Mouse (Mus musculus): ENCODE measurements around the gene Serinc4. TPM values are rescaled to one million over a fixed set of nuclear protein-coding genes. Genes with fewer than 3 reads are reported as not detected.

Serinc4 gene
- polyA plus RNA-seq, 1 experiment from 2014 or later = 0.35 TPM

- Histone ChIP-seq H3K27me3 (replicated peaks; ENCODE audit: insufficient read depth, low read length) (no peaks in the 10 kb centered on the region), H3K4me1 (ENCODE audit: insufficient read depth, low read depth, low read length) (peaks cover 12% of the 10 kb centered on the region; the same call in 1 of the 2 replicates), H3K9ac (replicated peaks; ENCODE audit: low read depth) (peak overlapping the region; percentile 99), H3K4me3 (ENCODE audit: low read depth, low read length) (peak overlapping the region; percentile 93), H3K4me2 (replicated peaks; ENCODE audit: low read depth, low read length) (peak overlapping the region; percentile 71), H3K36me3 (ENCODE audit: insufficient read depth, low read length) (no peaks in the 10 kb centered on the region), H3K9me3 (ENCODE audit: low read length) (no peaks in the 10 kb centered on the region), H3K27ac (ENCODE audit: low read length) (peak overlapping the region; percentile 97)
- DNase-seq (ENCODE audit: low spot score) (peak; percentile 66), ATAC-seq (peak; percentile 32)
- TF ChIP-seq EP300 (IDR thresholded peaks at IDR 0.05) (no peak), CTCF (IDR thresholded peaks at IDR 0.05) (no peak)
- 2% methylated on average over 31 of the region's 32 CpGs for WGBS
These were observed 42.4 kb downstream of the Serinc4 start for GRCm38 (mm10) chr2:121414139-121414685.

GRCm38 (mm10) chr2:121413387-121414042, 43.1 kb downstream of the Serinc4 start, which contains the start of the genes Pdia3 and Catsper2:
Gene Pdia3, plus strand, starts transcription at chr2:121413775.
Gene Catsper2, minus strand, starts transcription at chr2:121413792.
- Histone ChIP-seq H3K9ac (replicated peaks; ENCODE audit: low read depth) (peak within 1 kb of the TSS; percentile 99), H3K9me3 (ENCODE audit: low read length) (no peaks in the 10 kb centered on the region), H3K4me1 (ENCODE audit: insufficient read depth, low read depth, low read length) (peaks cover 12% of the 10 kb centered on the region; the same call in 1 of the 2 replicates), H3K27ac (ENCODE audit: low read length) (peak within 1 kb of the TSS; percentile 97), H3K27me3 (replicated peaks; ENCODE audit: insufficient read depth, low read length) (no peaks in the 10 kb centered on the region), H3K4me2 (replicated peaks; ENCODE audit: low read depth, low read length) (peak within 1 kb of the TSS; percentile 71), H3K4me3 (ENCODE audit: low read depth, low read length) (peak within 1 kb of the TSS; percentile 93), H3K36me3 (ENCODE audit: insufficient read depth, low read length) (no peaks in the 10 kb centered on the region)
- TF ChIP-seq CTCF (IDR thresholded peaks at IDR 0.05) = peak; percentile 60
- TF ChIP-seq EP300 (IDR thresholded peaks at IDR 0.05) = no peak
- ATAC-seq (peak; percentile 99), DNase-seq (ENCODE audit: low spot score) (peak; percentile 99)
- 2% methylated on average over 64 of the region's 68 CpGs for WGBS

- H3K36me3 ChIP-seq (ENCODE audit: insufficient read depth, low read length) = no peaks in the 10 kb centered on the region
- peak overlapping the region; percentile 97 for H3K27ac ChIP-seq (ENCODE audit: low read length)
- H3K9me3 ChIP-seq (ENCODE audit: low read length) = no peaks in the 10 kb centered on the region
- ATAC-seq = 0 out of 2 replicates have a peak, but pooled peaks have one; percentile 1
- peak overlapping the region; percentile 71 for H3K4me2 ChIP-seq (replicated peaks; ENCODE audit: low read depth, low read length)
- no peaks in the 10 kb centered on the region for H3K27me3 ChIP-seq (replicated peaks; ENCODE audit: insufficient read depth, low read length)
- DNase-seq (ENCODE audit: low spot score) = no peak
- H3K4me1 ChIP-seq (ENCODE audit: insufficient read depth, low read depth, low read length) = peaks cover 12% of the 10 kb centered on the region; the same call in 1 of the 2 replicates
- 4% methylated on average over 4 of the region's 4 CpGs for WGBS
- TF ChIP-seq EP300 (IDR thresholded peaks at IDR 0.05) (no peak), CTCF (IDR thresholded peaks at IDR 0.05) (no peak)
- peak overlapping the region; percentile 93 for H3K4me3 ChIP-seq (ENCODE audit: low read depth, low read length)
- peak overlapping the region; percentile 99 for H3K9ac ChIP-seq (replicated peaks; ENCODE audit: low read depth)
These were observed 43.7 kb downstream of the Serinc4 start for GRCm38 (mm10) chr2:121412843-121413386.

- no peak overlapping the region for H3K27ac ChIP-seq (ENCODE audit: low read length)
- H3K36me3 ChIP-seq (ENCODE audit: insufficient read depth, low read length) = no peaks in the 10 kb centered on the region
- no peak overlapping the region for H3K9ac ChIP-seq (replicated peaks; ENCODE audit: low read depth)
- peak; percentile 43 for DNase-seq (ENCODE audit: low spot score)
- no peaks in the 10 kb centered on the region for H3K27me3 ChIP-seq (replicated peaks; ENCODE audit: insufficient read depth, low read length)
- H3K4me1 ChIP-seq (ENCODE audit: insufficient read depth, low read depth, low read length) = no peaks in the 10 kb centered on the region
- no peaks in the 10 kb centered on the region for H3K9me3 ChIP-seq (ENCODE audit: low read length)
- TF ChIP-seq EP300 (IDR thresholded peaks at IDR 0.05) (no peak), CTCF (IDR thresholded peaks at IDR 0.05) (peak; percentile 62)
- no peak overlapping the region for H3K4me3 ChIP-seq (ENCODE audit: low read depth, low read length)
- no peak overlapping the region for H3K4me2 ChIP-seq (replicated peaks; ENCODE audit: low read depth, low read length)
- WGBS = 26% methylated on average over 4 of the region's 4 CpGs
- ATAC-seq = peak; percentile 28; the same call in 1 of the 2 replicates
These were observed 48.4 kb downstream of the Serinc4 start for GRCm38 (mm10) chr2:121408160-121408559.

- Histone ChIP-seq H3K9ac (replicated peaks; ENCODE audit: low read depth) (no peak overlapping the region), H3K36me3 (ENCODE audit: insufficient read depth, low read length) (no peaks in the 10 kb centered on the region), H3K27me3 (replicated peaks; ENCODE audit: insufficient read depth, low read length) (no peaks in the 10 kb centered on the region), H3K4me2 (replicated peaks; ENCODE audit: low read depth, low read length) (no peak overlapping the region), H3K4me1 (ENCODE audit: insufficient read depth, low read depth, low read length) (no peaks in the 10 kb centered on the region), H3K9me3 (ENCODE audit: low read length) (no peaks in the 10 kb centered on the region), H3K27ac (ENCODE audit: low read length) (no peak overlapping the region), H3K4me3 (ENCODE audit: low read depth, low read length) (no peak overlapping the region)
- TF ChIP-seq EP300 (IDR thresholded peaks at IDR 0.05) (no peak), CTCF (IDR thresholded peaks at IDR 0.05) (no peak)
- ATAC-seq (no peak; the same call in 1 of the 2 replicates), DNase-seq (ENCODE audit: low spot score) (peak; percentile 16)
These were observed 53.3 kb downstream of the Serinc4 start for GRCm38 (mm10) chr2:121403296-121403695.

GRCm38 (mm10) chr2:121396624-121397023, 60.0 kb downstream of the Serinc4 start:
- peak; percentile 86 for TF ChIP-seq CTCF (IDR thresholded peaks at IDR 0.05)
- no peak for TF ChIP-seq EP300 (IDR thresholded peaks at IDR 0.05)
- WGBS = 13% methylated on average over 8 of the region's 8 CpGs
- H3K27ac ChIP-seq (ENCODE audit: low read length) = no peak overlapping the region
- H3K9ac ChIP-seq (replicated peaks; ENCODE audit: low read depth) = no peak overlapping the region
- H3K27me3 ChIP-seq (replicated peaks; ENCODE audit: insufficient read depth, low read length) = no peaks in the 10 kb centered on the region
- no peaks in the 10 kb centered on the region for H3K4me1 ChIP-seq (ENCODE audit: insufficient read depth, low read depth, low read length)
- no peak overlapping the region for H3K4me2 ChIP-seq (replicated peaks; ENCODE audit: low read depth, low read length)
- no peaks in the 10 kb centered on the region for H3K36me3 ChIP-seq (ENCODE audit: insufficient read depth, low read length)
- no peak for ATAC-seq
- H3K9me3 ChIP-seq (ENCODE audit: low read length) = no peaks in the 10 kb centered on the region
- no peak overlapping the region for H3K4me3 ChIP-seq (ENCODE audit: low read depth, low read length)
- peak; percentile 86 for DNase-seq (ENCODE audit: low spot score)

Small RNAs within 50 kb of the gene (microRNA-seq; reads per million reads assigned to microRNA genes)
- not detected for gene Gm22953

Other genes starting within 250 kb of the Serinc4 start
- gene Trp53bp1, start 185.4 kb downstream of the Serinc4 start, polyA plus RNA-seq (2015; fragmentation: Nextera tagmentation; extraction: Ambion mirVana) = 9.8 and 16.6 TPM in 2 replicates
- 1.3 and 1.9 TPM in 2 replicates for gene Map1a, start 167.2 kb downstream of the Serinc4 start, polyA plus RNA-seq (2015; fragmentation: Nextera tagmentation; extraction: Ambion mirVana)
- 9.7 and 11.1 TPM in 2 replicates for gene Ppip5k1, start 101.4 kb downstream of the Serinc4 start, polyA plus RNA-seq (2015; fragmentation: Nextera tagmentation; extraction: Ambion mirVana)
- gene Ckmt1, start 99.1 kb downstream of the Serinc4 start, polyA plus RNA-seq (2015; fragmentation: Nextera tagmentation; extraction: Ambion mirVana) = 35.1 and 37.3 TPM in 2 replicates
- not detected in 2 replicates for gene Strc, start 69.6 kb downstream of the Serinc4 start, polyA plus RNA-seq (2015; fragmentation: Nextera tagmentation; extraction: Ambion mirVana)
- gene Pdia3, start 43.0 kb downstream of the Serinc4 start, polyA plus RNA-seq (2015; fragmentation: Nextera tagmentation; extraction: Ambion mirVana) = 371 and 415 TPM in 2 replicates
- 1.7 and 1.8 TPM in 2 replicates for gene Catsper2, start 43.0 kb downstream of the Serinc4 start, polyA plus RNA-seq (2015; fragmentation: Nextera tagmentation; extraction: Ambion mirVana)
- 2.1 and 2.9 TPM in 2 replicates for gene Ell3, start 12.5 kb downstream of the Serinc4 start, polyA plus RNA-seq (2015; fragmentation: Nextera tagmentation; extraction: Ambion mirVana)
- 456 and 470 TPM in 2 replicates for gene Serf2, start 7.6 kb downstream of the Serinc4 start, polyA plus RNA-seq (2015; fragmentation: Nextera tagmentation; extraction: Ambion mirVana)
- 61.7 and 70.9 TPM in 2 replicates for gene Hypk, start 3.5 kb downstream of the Serinc4 start, polyA plus RNA-seq (2015; fragmentation: Nextera tagmentation; extraction: Ambion mirVana)
- 37.7 and 37.8 TPM in 2 replicates for gene Mfap1b, start 17.3 kb upstream of the Serinc4 start, polyA plus RNA-seq (2015; fragmentation: Nextera tagmentation; extraction: Ambion mirVana)
- 16.3 and 20.7 TPM in 2 replicates for gene Mfap1a, start 49.9 kb upstream of the Serinc4 start, polyA plus RNA-seq (2015; fragmentation: Nextera tagmentation; extraction: Ambion mirVana)
- gene Wdr76, start 49.9 kb upstream of the Serinc4 start, polyA plus RNA-seq (2015; fragmentation: Nextera tagmentation; extraction: Ambion mirVana) = 2.6 and 2.9 TPM in 2 replicates

Data from lung, postnatal 0 days (tissue).